Mouse (Mus musculus) MEL (cell line): ENCODE data around the gene Clcn5. TPM values are rescaled to one million over a fixed set of nuclear protein-coding genes. Genes with fewer than 3 reads are reported as not detected.
A peak's percentile ranks its signal among the peaks of the same experiment; 100 is the strongest.

ENCODE experiments used
- DNase-seq: peaks from one replicate; pipeline ENCODE4 v3.0.0; 2011; ENCODE audit warnings: low read depth, low spot score
- H3K27ac ChIP-seq: 2 replicates; pipeline ENCODE4 v1.5.1; 2012; ENCODE audit warnings: low read depth, mild to moderate bottlenecking, control low read depth, low read length, moderate library complexity; ENCODE audit not compliant: control insufficient read depth
- H3K27me3 ChIP-seq, 2 experiments: fragments of 150-350 bp in 1 of 2; sonication (generic) in 1 of 2; 2 replicates each; pipeline ENCODE4 v1.6.1; 2012; ENCODE audit warnings: low read length in 2 of 2, mild to moderate bottlenecking in 2 of 2, improper control_type of control experiment in 1 of 2, moderate library complexity in 1 of 2; ENCODE audit not compliant: insufficient read depth in 2 of 2, control insufficient read depth in 1 of 2
- H3K36me3 ChIP-seq, 2 experiments: 2 replicates each; pipeline ENCODE4 v1.6.1; 2012 to 2014; ENCODE audit warnings: low read length in 2 of 2, improper control_type of control experiment in 1 of 2, inconsistent platforms in 1 of 2, mild to moderate bottlenecking in 1 of 2; ENCODE audit not compliant: insufficient read depth in 2 of 2, control insufficient read depth in 1 of 2
- H3K4me1 ChIP-seq, 2 experiments: fragments of 150-350 bp in 1 of 2; sonication (generic) in 1 of 2; 2 replicates each; pipeline ENCODE4 v1.6.1; 2012; ENCODE audit warnings: low read length in 2 of 2, improper control_type of control experiment in 1 of 2, mild to moderate bottlenecking in 1 of 2; ENCODE audit not compliant: insufficient read depth in 2 of 2, control insufficient read depth in 1 of 2
- H3K4me3 ChIP-seq, 2 experiments: fragments of 150-350 bp in 1 of 2; sonication (generic) in 1 of 2; 2 replicates each; pipeline ENCODE4 v1.5.1; 2012; ENCODE audit warnings: low read depth in 2 of 2, low read length in 2 of 2, mild to moderate bottlenecking in 2 of 2, moderate library complexity in 2 of 2, control low read depth in 1 of 2, improper control_type of control experiment in 1 of 2; ENCODE audit not compliant: control insufficient read depth in 1 of 2, insufficient read depth in 1 of 2
- H3K79me2 ChIP-seq: 2 replicates; pipeline ENCODE4 v1.6.1; 2012; ENCODE audit warnings: mild to moderate bottlenecking, low read length, moderate library complexity; ENCODE audit not compliant: control insufficient read depth, poor library complexity, insufficient read depth
- H3K9ac ChIP-seq: 2 replicates; pipeline ENCODE4 v1.6.1; 2012; ENCODE audit warnings: low read depth, mild to moderate bottlenecking, control low read depth, low read length, moderate library complexity; ENCODE audit not compliant: control insufficient read depth, poor library complexity, severe bottlenecking
- H3K9me3 ChIP-seq: fragments of 150-350 bp; sonication (generic); replicated peaks from 2 replicates; pipeline ENCODE4 v1.6.1; 2012; ENCODE audit warnings: mild to moderate bottlenecking, low read length, improper control_type of control experiment, moderate library complexity; ENCODE audit not compliant: insufficient read depth
- CHD1 ChIP-seq: IDR thresholded peaks from 2 replicates; pipeline ENCODE4 v1.6.1; 2012; ENCODE audit warnings: low read depth, mild to moderate bottlenecking, inconsistent platforms, low read length, improper control_type of control experiment
- CTCF ChIP-seq, 3 experiments: IDR thresholded peaks in 2 of 3; conservative IDR thresholded peaks in 1 of 3; 2 replicates each; pipeline ENCODE4 v1.5.1; 2011 to 2012; ENCODE audit warnings: low read length in 3 of 3, low read depth in 2 of 3, mild to moderate bottlenecking in 2 of 3, improper control_type of control experiment in 1 of 3, inconsistent platforms in 1 of 3, mixed read lengths in 1 of 3, moderate library complexity in 1 of 3; ENCODE audit not compliant: control insufficient read depth in 1 of 3, insufficient read depth in 1 of 3, poor library complexity in 1 of 3, severe bottlenecking in 1 of 3
- E2F4 ChIP-seq: IDR thresholded peaks from 2 replicates; pipeline ENCODE4 v1.6.1; 2011; ENCODE audit warnings: low read depth, low read length, improper control_type of control experiment, borderline replicate concordance
- EP300 ChIP-seq, 2 experiments: IDR thresholded peaks; 2 replicates each; pipeline ENCODE4 v1.6.1; 2011; ENCODE audit warnings: improper control_type of control experiment in 2 of 2, low read length in 2 of 2, low read depth in 1 of 2, mild to moderate bottlenecking in 1 of 2
- GATA1 ChIP-seq: IDR thresholded peaks from 2 replicates; pipeline ENCODE4 v1.6.1; 2011; ENCODE audit warnings: low read depth, low read length, improper control_type of control experiment
- HCFC1 ChIP-seq: IDR thresholded peaks from 2 replicates; pipeline ENCODE4 v1.6.1; 2012; ENCODE audit warnings: low read depth, mild to moderate bottlenecking, inconsistent platforms, low read length, improper control_type of control experiment, moderate library complexity
- KAT2A ChIP-seq: conservative IDR thresholded peaks from 2 replicates; pipeline ENCODE4 v1.6.1; 2012; ENCODE audit warnings: low read depth, low read length, improper control_type of control experiment, inconsistent platforms
- MAX ChIP-seq: IDR thresholded peaks from 2 replicates; pipeline ENCODE4 v1.6.1; 2011; ENCODE audit warnings: low read length, improper control_type of control experiment
- MAZ ChIP-seq: IDR thresholded peaks from 2 replicates; pipeline ENCODE4 v1.6.1; 2012; ENCODE audit warnings: low read depth, mild to moderate bottlenecking, inconsistent platforms, low read length, improper control_type of control experiment
- MEF2A ChIP-seq: IDR thresholded peaks from 2 replicates; pipeline ENCODE4 v1.6.1; 2014; ENCODE audit warnings: low read depth, mild to moderate bottlenecking, inconsistent platforms, low read length, improper control_type of control experiment; ENCODE audit not compliant: poor library complexity, insufficient replicate concordance, severe bottlenecking; ENCODE audit errors: extremely low read depth
- MYB ChIP-seq: IDR thresholded peaks from 2 replicates; pipeline ENCODE4 v1.6.1; 2011; ENCODE audit warnings: mild to moderate bottlenecking, low read depth, low read length, improper control_type of control experiment
- MYC ChIP-seq: IDR thresholded peaks from 2 replicates; pipeline ENCODE4 v1.6.1; 2011; ENCODE audit warnings: low read depth, mild to moderate bottlenecking, low read length, improper control_type of control experiment, moderate library complexity
- NRF1 ChIP-seq: IDR thresholded peaks from 2 replicates; pipeline ENCODE4 v1.6.1; 2014; ENCODE audit warnings: low read depth, mild to moderate bottlenecking, inconsistent platforms, low read length, improper control_type of control experiment, moderate library complexity; ENCODE audit not compliant: poor library complexity, insufficient read depth, severe bottlenecking
- RAD21 ChIP-seq: IDR thresholded peaks from 2 replicates; pipeline ENCODE4 v1.6.1; 2011; ENCODE audit warnings: mild to moderate bottlenecking, low read depth, low read length, improper control_type of control experiment
- RCOR1 ChIP-seq: IDR thresholded peaks from 2 replicates; pipeline ENCODE4 v1.6.1; 2012; ENCODE audit warnings: low read depth, mild to moderate bottlenecking, inconsistent platforms, low read length, improper control_type of control experiment
- SIN3A ChIP-seq: IDR thresholded peaks from 2 replicates; pipeline ENCODE4 v1.6.1; 2012; ENCODE audit warnings: low read length, improper control_type of control experiment, inconsistent platforms
- SMC3 ChIP-seq: IDR thresholded peaks from 2 replicates; pipeline ENCODE4 v1.6.1; 2011; ENCODE audit warnings: low read depth, low read length, improper control_type of control experiment
- TAL1 ChIP-seq: IDR thresholded peaks from 2 replicates; pipeline ENCODE4 v1.6.1; 2012; ENCODE audit warnings: mild to moderate bottlenecking, inconsistent platforms, low read length, moderate library complexity, mixed read lengths
- TBP ChIP-seq: IDR thresholded peaks from 2 replicates; pipeline ENCODE4 v1.8.0; 2011; ENCODE audit warnings: low read depth, low read length, improper control_type of control experiment
- TCF12 ChIP-seq: IDR thresholded peaks from 2 replicates; pipeline ENCODE4 v1.6.1; 2014; ENCODE audit warnings: low read depth, mild to moderate bottlenecking, inconsistent platforms, low read length, improper control_type of control experiment, moderate library complexity
- USF1 ChIP-seq: IDR thresholded peaks from 2 replicates; pipeline ENCODE4 v1.6.1; 2014; ENCODE audit warnings: low read depth, mild to moderate bottlenecking, inconsistent platforms, low read length, improper control_type of control experiment, moderate library complexity
- ZC3H11A ChIP-seq: IDR thresholded peaks from 2 replicates; pipeline ENCODE4 v1.6.1; 2012; ENCODE audit warnings: low read depth, mild to moderate bottlenecking, inconsistent platforms, low read length, improper control_type of control experiment
- ZMIZ1 ChIP-seq: IDR thresholded peaks from 2 replicates; pipeline ENCODE4 v1.6.1; 2012; ENCODE audit warnings: low read depth, mild to moderate bottlenecking, inconsistent platforms, low read length, improper control_type of control experiment, moderate library complexity
- ZNF384 ChIP-seq: IDR thresholded peaks from 2 replicates; pipeline ENCODE4 v1.6.1; 2012; ENCODE audit warnings: low read depth, mild to moderate bottlenecking, inconsistent platforms, low read length, improper control_type of control experiment
- polyA plus RNA-seq, 2 experiments: library from polyadenylated mRNA; stranded (reverse) in 1 of 2; unstranded in 1 of 2; fragments of >175 nt in 1 of 2; fragments of >200 nt in 1 of 2; gene quantifications; 2 replicates each; pipeline versions ENCODE4 v1.2.1 to v1.2.4; 2012; ENCODE audit warnings: low replicate concordance in 2 of 2, low read depth in 1 of 2; ENCODE audit not compliant: insufficient read length in 2 of 2, insufficient read depth in 1 of 2, missing spikeins in 1 of 2
- total RNA-seq: library from RNA; depleted of rRNA; stranded (reverse); fragments of 300-350 nt; gene quantifications from 2 replicates; pipeline ENCODE4 v1.2.3, GENCODE M21; 2012

Gene Clcn5
- total and polyA plus RNA-seq, 3 experiments: 8.1 to 10.4 TPM; not detected in 1

- Histone ChIP-seq H3K4me3 (peak overlapping the region; percentile 13 to 41; a peak in 3 of 4 replicates), H3K4me1 (peaks cover 0 to 4% of the 10 kb centered on the region in 2 experiments; a peak in 2 of 4 replicates), H3K27ac (no peak overlapping the region), H3K27me3 (no peaks in the 10 kb centered on the region), H3K79me2 (no peaks in the 10 kb centered on the region; the same call in 1 of the 2 replicates), H3K9me3 (no peaks in the 10 kb centered on the region), H3K9ac (peak overlapping the region; percentile 27; the same call in 1 of the 2 replicates), H3K36me3 (peaks cover 0 to 7% of the 10 kb centered on the region in 2 experiments; a peak in 2 of 4 replicates)
- peak; percentile 82 for DNase-seq
- no peak for TF ChIP-seq HCFC1
- TF ChIP-seq MAX: peak; percentile 80
- TF ChIP-seq CHD1: no peak
- no peak for TF ChIP-seq MAZ
- peak; percentile 70 for TF ChIP-seq ZC3H11A
- TF ChIP-seq USF1: peak; percentile 48; the same call in 1 of the 2 replicates
- TF ChIP-seq E2F4: no peak
- no peak for TF ChIP-seq MYB
- TF ChIP-seq SIN3A: no peak
- peak; percentile 72 for TF ChIP-seq SMC3
- TF ChIP-seq CTCF (IDR thresholded peaks at IDR 0.05 in 2 of 3, conservative IDR thresholded peaks at IDR 0.05 in 1 of 3; ENCODE audit: control insufficient read depth in 1 of 3, insufficient read depth in 1 of 3, low read depth in 2 of 3, low read length in 3 of 3, poor library complexity in 1 of 3, severe bottlenecking in 1 of 3): peak; percentile 65 to 80 (median 77)
- no peak for TF ChIP-seq NRF1
- no peak for TF ChIP-seq GATA1
- peak; percentile 79 for TF ChIP-seq RAD21
- TF ChIP-seq RCOR1: no peak
- no peak for TF ChIP-seq TAL1
- no peak for TF ChIP-seq TBP
- TF ChIP-seq ZNF384: no peak
- TF ChIP-seq MEF2A: no peak
- no peak for TF ChIP-seq TCF12
- no peak for TF ChIP-seq EP300 (IDR thresholded peaks at IDR 0.05; ENCODE audit: low read depth in 1 of 2, low read length in 2 of 2)
- TF ChIP-seq MYC: no peak
- TF ChIP-seq ZMIZ1: no peak
- no peak for TF ChIP-seq KAT2A
Measured at GRCm38 (mm10) chrX:7322288-7322687, 3.1 kb upstream of the Clcn5 start.
